Mouse (Mus musculus): ENCODE data around the gene Lmf1. TPM values are rescaled to one million over a fixed set of nuclear protein-coding genes. Genes with fewer than 3 reads are reported as not detected.

Gene Lmf1
- polyA plus RNA-seq, 1 experiment from 2014 or later: 29.4 TPM

DNA sequence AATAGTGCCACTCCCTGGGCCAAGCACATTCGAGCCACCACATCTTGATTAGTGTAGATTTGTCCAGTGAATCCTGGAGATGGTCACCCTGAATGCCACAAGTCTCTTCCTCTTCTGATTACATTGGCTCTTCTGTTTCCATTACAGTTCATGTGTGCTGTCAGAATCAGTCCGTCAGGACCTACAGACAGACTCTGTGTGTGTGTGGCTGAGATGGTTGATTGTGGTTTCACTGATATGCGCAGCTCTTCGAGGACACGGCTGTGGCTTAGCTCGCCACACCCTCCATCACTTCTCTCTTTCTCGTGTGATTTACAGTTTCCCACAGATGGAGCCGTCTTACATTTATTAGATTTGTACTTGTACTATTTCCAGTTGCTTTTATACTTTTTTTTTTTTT is 5.0 kb downstream of the Lmf1 start:
- 77% methylated on average over 8 of the region's 8 CpGs for WGBS
- Histone ChIP-seq H3K4me2 (replicated peaks) (no peak overlapping the region), H3K4me1 (peaks cover 11% of the 10 kb centered on the region), H3K9ac (no peak overlapping the region), H3K9me3 (no peaks in the 10 kb centered on the region), H3K27ac (no peak overlapping the region), H3K27me3 (no peaks in the 10 kb centered on the region), H3K36me3 (peaks cover 38% of the 10 kb centered on the region), H3K4me3 (no peak overlapping the region)
- no peak for ATAC-seq (ENCODE audit: insufficient number of reproducible peaks, insufficient read depth, low FRiP score, low TSS enrichment)

DNA sequence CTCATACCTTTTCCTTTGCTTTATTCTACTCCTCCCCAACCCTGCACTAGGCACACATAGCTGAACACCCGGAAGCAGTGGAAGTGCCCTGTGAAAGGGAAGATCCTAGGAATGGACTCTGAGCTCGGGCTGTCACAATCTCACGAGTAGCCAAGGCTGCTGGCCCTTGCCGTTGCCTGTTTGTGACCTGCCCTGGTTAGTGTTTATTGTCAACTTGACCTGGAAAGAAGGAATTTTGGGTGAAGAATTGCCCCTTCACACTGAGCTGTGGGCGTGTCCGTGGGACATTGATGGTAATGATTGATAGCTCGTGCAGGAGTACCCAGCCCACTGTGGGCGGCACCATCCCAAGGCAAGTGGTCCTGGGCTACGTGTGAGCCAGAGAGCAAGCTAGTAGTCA is 5.8 kb downstream of the Lmf1 start:
- no peaks in the 10 kb centered on the region for H3K27me3 ChIP-seq
- H3K4me1 ChIP-seq: peaks cover 8% of the 10 kb centered on the region
- H3K4me2 ChIP-seq (replicated peaks): no peak overlapping the region
- peaks cover 43% of the 10 kb centered on the region for H3K36me3 ChIP-seq
- H3K27ac ChIP-seq: no peak overlapping the region
- H3K4me3 ChIP-seq: no peak overlapping the region
- H3K9ac ChIP-seq: no peak overlapping the region
- ATAC-seq (ENCODE audit: insufficient number of reproducible peaks, insufficient read depth, low FRiP score, low TSS enrichment): no peak
- 93% methylated on average over 9 of the region's 9 CpGs for WGBS
- no peaks in the 10 kb centered on the region for H3K9me3 ChIP-seq

DNA sequence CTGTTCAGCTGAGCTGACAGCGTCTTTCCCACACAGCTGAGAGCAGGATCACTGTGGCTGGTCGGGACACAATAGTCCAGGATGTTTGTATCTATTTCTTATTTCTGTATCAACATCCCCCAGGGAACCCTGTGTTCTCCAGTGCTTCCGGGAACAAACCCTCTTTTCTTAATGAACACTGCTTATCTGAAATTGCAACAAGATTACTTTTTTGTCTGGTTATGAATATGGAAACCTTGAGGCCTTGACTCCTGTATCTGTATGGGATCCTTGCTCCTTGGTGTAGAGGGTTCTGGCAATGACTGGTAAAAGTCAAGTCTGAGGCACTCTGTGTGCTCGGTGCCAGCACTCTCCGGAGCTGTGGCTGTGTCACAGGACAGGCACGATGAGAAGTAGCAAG is 11.2 kb downstream of the Lmf1 start:
- Histone ChIP-seq H3K4me2 (replicated peaks) (no peak overlapping the region), H3K27me3 (no peaks in the 10 kb centered on the region; the same call in 1 of the 2 replicates), H3K9me3 (no peaks in the 10 kb centered on the region), H3K9ac (no peak overlapping the region), H3K4me3 (no peak overlapping the region), H3K4me1 (peaks cover 29% of the 10 kb centered on the region), H3K36me3 (peaks cover 56% of the 10 kb centered on the region), H3K27ac (no peak overlapping the region)
- WGBS: 93% methylated on average over 6 of the region's 6 CpGs
- ATAC-seq (ENCODE audit: insufficient number of reproducible peaks, insufficient read depth, low FRiP score, low TSS enrichment): no peak

DNA sequence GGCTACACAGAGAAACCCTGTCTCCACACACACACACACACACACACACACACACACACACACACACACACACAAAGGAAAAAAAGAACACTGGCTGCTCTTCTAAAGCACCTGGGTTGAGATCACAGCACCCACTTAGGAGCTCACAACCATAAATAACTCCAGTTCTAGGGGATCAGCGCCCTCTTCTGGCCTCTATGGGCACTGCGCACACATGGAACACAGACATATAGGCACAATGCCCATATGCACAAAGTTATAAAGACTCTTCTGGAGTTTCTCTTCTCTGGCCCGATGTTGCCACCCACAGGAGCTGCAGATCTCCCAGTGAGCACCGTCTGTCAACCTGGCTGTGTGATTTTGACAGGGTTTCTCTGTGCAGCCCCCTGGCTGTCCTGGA is 12.1 kb downstream of the Lmf1 start:
- Histone ChIP-seq H3K4me3 (no peak overlapping the region), H3K9me3 (no peaks in the 10 kb centered on the region), H3K27ac (no peak overlapping the region), H3K9ac (no peak overlapping the region), H3K4me1 (peaks cover 29% of the 10 kb centered on the region), H3K36me3 (peaks cover 49% of the 10 kb centered on the region), H3K4me2 (replicated peaks) (no peak overlapping the region), H3K27me3 (no peaks in the 10 kb centered on the region; the same call in 1 of the 2 replicates)
- no peak for ATAC-seq (ENCODE audit: insufficient number of reproducible peaks, insufficient read depth, low FRiP score, low TSS enrichment)
- 88% methylated on average over 4 of the region's 4 CpGs for WGBS

DNA sequence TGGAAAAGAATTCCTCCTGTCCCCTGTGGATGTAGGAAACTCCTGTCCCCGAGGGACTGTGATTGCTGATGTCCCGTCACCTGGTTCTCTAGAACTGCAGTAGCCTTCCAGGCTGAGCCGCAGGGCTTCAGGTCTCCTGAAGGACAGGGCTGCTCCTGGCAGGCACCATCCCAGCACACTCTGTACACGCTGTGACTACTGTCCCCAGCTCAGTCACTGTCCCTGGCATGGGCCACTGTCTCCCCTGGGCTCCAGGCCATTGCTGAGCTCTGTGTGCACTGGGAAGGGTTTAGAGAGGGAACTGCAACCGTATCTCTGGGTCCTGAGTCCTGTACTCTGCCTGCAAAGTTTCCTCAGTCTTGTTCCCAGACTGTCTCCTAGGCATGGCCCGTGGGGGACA is 13.5 kb downstream of the Lmf1 start:
- Histone ChIP-seq H3K27me3 (no peaks in the 10 kb centered on the region; the same call in 1 of the 2 replicates), H3K4me2 (replicated peaks) (no peak overlapping the region), H3K27ac (peak overlapping the region; percentile 88), H3K4me3 (no peak overlapping the region), H3K9ac (no peak overlapping the region), H3K36me3 (peaks cover 38% of the 10 kb centered on the region), H3K4me1 (peaks cover 29% of the 10 kb centered on the region), H3K9me3 (no peaks in the 10 kb centered on the region)
- 82% methylated on average over 6 of the region's 6 CpGs for WGBS
- ATAC-seq (ENCODE audit: insufficient number of reproducible peaks, insufficient read depth, low FRiP score, low TSS enrichment): no peak

DNA sequence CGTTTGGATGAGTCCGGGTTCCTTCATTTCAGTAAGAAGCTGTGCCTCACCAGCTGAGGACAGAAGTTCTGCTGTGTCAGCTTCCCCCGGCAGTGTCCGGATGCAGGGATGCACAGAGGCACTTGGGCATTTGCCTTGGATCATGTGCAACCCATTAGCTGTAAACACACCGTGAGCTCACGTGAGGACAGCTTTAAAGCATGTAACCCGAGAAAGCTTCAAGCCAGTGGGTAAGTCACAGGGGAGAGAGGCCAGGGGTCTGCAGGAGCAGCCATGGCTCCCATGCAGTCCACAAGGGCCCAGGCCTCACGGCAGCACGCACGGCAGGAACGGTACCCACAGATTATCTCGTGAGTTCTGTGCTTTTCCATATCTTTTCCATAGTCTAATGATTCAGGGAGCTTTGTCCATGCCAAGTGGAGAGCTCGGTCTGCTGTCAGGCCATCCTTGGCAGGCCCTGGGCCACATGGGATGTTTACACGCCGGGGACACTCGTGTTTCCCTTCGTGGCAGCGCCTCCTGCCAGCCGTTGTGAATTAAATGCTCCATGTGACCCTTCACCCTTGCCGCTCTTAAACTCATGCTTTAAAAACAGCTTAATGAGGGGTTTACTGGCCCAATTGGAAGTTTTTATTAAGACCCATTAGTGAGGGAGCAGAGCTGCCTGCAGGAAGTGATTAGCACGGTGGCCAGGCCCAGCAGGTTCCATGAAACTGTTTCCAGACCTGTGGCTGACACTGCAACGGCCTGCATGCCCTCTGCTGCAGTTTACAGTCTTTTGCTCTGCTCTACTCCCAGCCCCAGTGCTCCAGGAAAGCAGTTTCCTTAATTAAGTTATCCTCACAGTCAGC is 14.8 kb downstream of the Lmf1 start:
- no peaks in the 10 kb centered on the region; the same call in 1 of the 2 replicates for H3K27me3 ChIP-seq
- H3K27ac ChIP-seq: peak overlapping the region; percentile 88
- H3K36me3 ChIP-seq: peaks cover 33% of the 10 kb centered on the region
- ATAC-seq (ENCODE audit: insufficient number of reproducible peaks, insufficient read depth, low FRiP score, low TSS enrichment): 0 out of 2 replicates have a peak, but pooled peaks have one; percentile 22
- H3K4me2 ChIP-seq (replicated peaks): 0 out of 2 replicates have a peak overlapping the region, but pooled peaks have one; percentile 8
- no peaks in the 10 kb centered on the region for H3K9me3 ChIP-seq
- no peak overlapping the region for H3K4me3 ChIP-seq
- H3K9ac ChIP-seq: peak overlapping the region; percentile 17; the same call in 1 of the 2 replicates
- H3K4me1 ChIP-seq: peaks cover 29% of the 10 kb centered on the region
- WGBS: 14% methylated on average over 22 of the region's 22 CpGs

DNA sequence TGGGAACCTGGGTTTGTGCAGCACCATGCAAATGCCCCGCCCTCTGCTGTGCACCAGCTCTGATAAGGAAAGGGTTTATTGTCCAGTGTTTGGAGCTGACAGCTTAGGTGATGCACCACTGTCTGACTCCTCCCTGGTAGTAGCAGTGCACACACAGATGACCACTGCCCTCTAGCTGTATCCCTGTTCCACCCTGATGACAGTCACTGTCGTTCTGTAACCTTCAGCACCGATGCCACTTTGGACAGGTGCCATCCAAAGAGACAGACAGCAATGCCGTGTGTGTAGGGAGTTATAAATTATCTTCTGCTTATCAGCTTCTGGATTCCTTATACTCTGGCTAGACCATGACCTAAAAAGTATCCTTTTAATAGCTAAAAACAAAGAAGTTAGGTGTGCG is 16.6 kb downstream of the Lmf1 start:
- no peaks in the 10 kb centered on the region; the same call in 1 of the 2 replicates for H3K27me3 ChIP-seq
- ATAC-seq (ENCODE audit: insufficient number of reproducible peaks, insufficient read depth, low FRiP score, low TSS enrichment): no peak
- H3K4me1 ChIP-seq: peaks cover 29% of the 10 kb centered on the region
- H3K9ac ChIP-seq: no peak overlapping the region
- no peaks in the 10 kb centered on the region for H3K9me3 ChIP-seq
- 85% methylated on average over 5 of the region's 5 CpGs for WGBS
- H3K36me3 ChIP-seq: peaks cover 17% of the 10 kb centered on the region
- no peak overlapping the region for H3K4me3 ChIP-seq
- H3K27ac ChIP-seq: no peak overlapping the region
- no peak overlapping the region for H3K4me2 ChIP-seq (replicated peaks)

DNA sequence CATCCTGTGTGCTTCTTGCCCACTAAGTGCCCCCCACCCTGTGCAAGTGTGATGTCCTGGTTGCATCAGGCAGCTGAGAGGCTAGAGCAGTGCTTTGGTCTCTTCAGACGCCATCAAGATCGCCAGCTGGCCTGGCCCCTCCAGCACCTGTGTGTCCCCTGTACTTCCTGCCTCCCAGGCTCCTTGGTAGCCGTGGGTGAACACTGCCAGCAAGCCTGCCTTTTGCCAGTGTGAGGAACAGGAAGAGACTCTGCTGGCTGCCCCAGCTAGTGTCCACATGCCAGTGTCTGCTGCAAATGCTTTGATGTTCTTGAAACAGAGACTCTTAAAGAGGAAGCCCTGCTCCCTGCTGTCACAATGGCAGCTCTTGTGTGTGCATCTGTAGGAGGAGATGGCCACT is 18.7 kb downstream of the Lmf1 start:
- WGBS: 61% methylated on average over 3 of the region's 3 CpGs
- Histone ChIP-seq H3K4me2 (replicated peaks) (no peak overlapping the region), H3K27me3 (no peaks in the 10 kb centered on the region), H3K4me1 (peaks cover 24% of the 10 kb centered on the region), H3K9me3 (no peaks in the 10 kb centered on the region), H3K9ac (no peak overlapping the region), H3K4me3 (no peak overlapping the region), H3K36me3 (peaks cover 7% of the 10 kb centered on the region; the same call in 1 of the 2 replicates), H3K27ac (0 out of 2 replicates have a peak overlapping the region, but pooled peaks have one; percentile 17)
- ATAC-seq (ENCODE audit: insufficient number of reproducible peaks, insufficient read depth, low FRiP score, low TSS enrichment): no peak

DNA sequence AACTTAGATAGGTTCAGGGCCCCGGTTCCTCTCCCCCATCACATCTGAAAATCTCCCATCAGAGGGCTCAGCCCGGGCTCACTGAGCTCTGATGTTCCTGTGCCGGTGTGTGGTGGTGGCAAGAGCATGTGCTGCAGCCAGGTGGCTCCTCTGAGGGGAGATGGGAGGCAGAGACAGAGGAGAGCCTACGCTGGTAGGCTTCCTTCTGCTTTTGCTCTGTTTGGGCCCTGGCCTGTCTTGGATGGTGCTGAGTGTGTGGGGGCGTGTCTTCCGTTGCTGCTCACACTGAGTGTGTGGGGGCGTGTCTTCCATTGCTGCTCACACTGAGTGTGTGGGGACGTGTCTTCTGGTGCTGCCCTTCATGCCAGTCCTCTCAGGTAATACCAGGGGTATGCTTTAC is 23.5 kb downstream of the Lmf1 start:
- Histone ChIP-seq H3K4me2 (replicated peaks) (no peak overlapping the region), H3K4me1 (0 out of 2 replicates have a peak, but pooled peaks cover 3% of the 10 kb centered on the region), H3K36me3 (peaks cover 6% of the 10 kb centered on the region; the same call in 1 of the 2 replicates), H3K27ac (no peak overlapping the region), H3K27me3 (no peaks in the 10 kb centered on the region), H3K4me3 (no peak overlapping the region), H3K9me3 (no peaks in the 10 kb centered on the region), H3K9ac (no peak overlapping the region)
- ATAC-seq (ENCODE audit: insufficient number of reproducible peaks, insufficient read depth, low FRiP score, low TSS enrichment): no peak
- 79% methylated on average over 8 of the region's 8 CpGs for WGBS

DNA sequence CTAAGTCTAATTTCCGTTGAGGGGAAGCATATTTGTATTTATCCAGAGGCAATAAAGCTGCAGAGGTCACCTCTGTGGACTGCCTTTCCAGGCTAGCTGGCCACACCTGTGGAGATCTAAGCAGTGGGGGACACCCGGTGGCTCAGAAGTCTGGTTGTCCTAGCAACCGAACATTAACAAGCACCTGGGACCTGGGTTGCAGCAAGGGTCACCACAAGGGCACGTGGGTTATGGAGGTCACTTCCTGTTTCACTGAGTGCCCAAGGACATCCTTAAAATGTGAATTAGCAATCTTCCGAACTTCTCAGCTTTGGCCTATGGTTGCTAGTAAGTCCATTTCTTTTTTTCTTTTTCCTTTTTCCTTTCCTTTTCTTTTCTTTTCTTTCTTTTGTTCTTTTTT is 25.3 kb downstream of the Lmf1 start:
- Histone ChIP-seq H3K9ac (no peak overlapping the region), H3K9me3 (no peaks in the 10 kb centered on the region), H3K27me3 (no peaks in the 10 kb centered on the region), H3K4me2 (replicated peaks) (no peak overlapping the region), H3K27ac (no peak overlapping the region), H3K36me3 (no peaks in the 10 kb centered on the region), H3K4me1 (peaks cover 12% of the 10 kb centered on the region), H3K4me3 (no peak overlapping the region)
- no peak for ATAC-seq (ENCODE audit: insufficient number of reproducible peaks, insufficient read depth, low FRiP score, low TSS enrichment)
- 17% methylated on average over 5 of the region's 5 CpGs for WGBS

DNA sequence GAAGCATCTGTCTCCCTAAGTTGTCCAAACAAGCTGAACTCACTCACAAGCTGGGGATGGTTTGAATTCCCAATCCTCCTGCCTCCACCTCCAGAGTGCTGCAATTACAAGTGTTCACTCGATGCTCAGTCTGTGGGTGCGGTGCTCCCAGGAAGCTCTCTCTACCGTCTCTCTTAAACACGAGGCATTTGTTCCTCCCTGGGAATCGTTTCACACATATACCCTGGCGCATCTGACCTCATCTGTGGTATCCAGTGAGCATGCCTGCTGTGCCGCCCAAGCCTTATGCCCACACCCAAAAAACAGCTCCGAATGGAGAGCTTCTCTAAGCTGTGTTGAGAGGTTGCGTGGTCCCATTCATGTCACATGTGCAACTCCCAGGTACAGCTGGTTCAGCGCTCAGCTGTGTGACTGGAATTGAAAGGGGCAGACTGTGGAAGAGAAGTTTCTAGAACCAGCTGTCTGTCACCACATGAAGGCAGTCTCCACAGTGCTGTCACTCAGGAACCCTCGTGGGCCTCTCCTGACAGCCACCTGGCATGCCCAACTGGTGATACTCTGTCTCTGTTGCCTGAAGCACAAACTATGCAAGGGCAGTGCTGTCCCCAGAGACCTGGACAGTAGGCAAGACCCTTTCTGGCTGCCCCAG is 29.4 kb downstream of the Lmf1 start:
- H3K36me3 ChIP-seq: peaks cover 5% of the 10 kb centered on the region; the same call in 1 of the 2 replicates
- peaks cover 25% of the 10 kb centered on the region for H3K4me1 ChIP-seq
- 79% methylated on average over 11 of the region's 11 CpGs for WGBS

More for the DNA sequence above, 29.4 kb downstream of the Lmf1 start:
- no peak for ATAC-seq (ENCODE audit: insufficient number of reproducible peaks, insufficient read depth, low FRiP score, low TSS enrichment)
- no peak overlapping the region for H3K4me2 ChIP-seq (replicated peaks)
- H3K9ac ChIP-seq: no peak overlapping the region
- no peaks in the 10 kb centered on the region for H3K27me3 ChIP-seq
- H3K4me3 ChIP-seq: no peak overlapping the region
- H3K27ac ChIP-seq: peak overlapping the region; percentile 54; the same call in 1 of the 2 replicates
- H3K9me3 ChIP-seq: no peaks in the 10 kb centered on the region
